ENCODE assay signal across 14 mouse cellular contexts in genomic region chr4:133070821-133071372, GRCm38 (mm10). TPM values are rescaled to one million over a fixed set of nuclear protein-coding genes. Genes with fewer than 3 reads are reported as not detected.
DNase-seq lines count a peak whose midpoint lies in the region; ATAC-seq and TF ChIP-seq lines count a peak whose summit lies in the region.
"Had no signal": no experiment of that assay in that cellular context is flagged by ENCODE, and none has a peak within 500 bp of the region (broad histone marks: within the 10 kb centered on the region; RNA-seq: fewer than 3 reads in every experiment).

No protein-coding gene starts in this region.

- H3K36me3 ChIP-seq in heart, embryonic 11.5 days (ENCODE audit: control insufficient read depth, insufficient read depth, low read length) = peaks cover 23% of the 10 kb centered on the region
- H3K36me3 ChIP-seq in neural tube, embryonic 14.5 days (ENCODE audit: control insufficient read depth, insufficient read depth, low read length) = peaks cover 6% of the 10 kb centered on the region

- H3K9me3 ChIP-seq in heart, embryonic 11.5 days (replicated peaks; ENCODE audit: control insufficient read depth, low read length) = no peaks in the 10 kb centered on the region
- H3K9me3 ChIP-seq in neural tube, embryonic 14.5 days (ENCODE audit: control insufficient read depth, low read length) = no peaks in the 10 kb centered on the region

- POLR2A ChIA-PET in Patski (lab: Charles Lee) = interaction anchor here (0.6 to 1.6 kb wide), 2 partner anchors 57 to 289 kb away, joined by 4 read pairs; no protein-coding TSS in a partner anchor

- no peak overlapping the region for H3K4me3 ChIP-seq in heart, embryonic 11.5 days (ENCODE audit: low read depth, low read length)
- H3K4me3 ChIP-seq in left cerebral cortex, adult 2 months = no peak overlapping the region
- no peak overlapping the region for H3K4me3 ChIP-seq in neural tube, embryonic 14.5 days (ENCODE audit: low read depth, low read length)

- no peak for DNase-seq in heart, adult 8-10 months (ENCODE audit: low spot score)
- no peak for DNase-seq in left cerebral cortex, adult 2 months (ENCODE audit: extremely low spot score in 1 of 2, low spot score in 2 of 2)
- DNase-seq in left cerebral cortex, adult 11 months (ENCODE audit: low spot score) = no peak
- peak; percentile 80 for DNase-seq in Patski (ENCODE audit: low read depth, low spot score)
- DNase-seq in left cerebral cortex, postnatal 4 days = no peak
- DNase-seq in spleen, postnatal 4 days (ENCODE audit: low spot score in 2 of 2) = no peak
- DNase-seq: cerebellum, adult 11-12 months; heart, postnatal 36 days; kidney, adult 11 months; right cerebral cortex, postnatal 4 days had no signal

- intact Hi-C loops in left cerebral cortex, adult 2 months (cut with DNase I) = loop anchor here (10.0 kb wide), 1 partner anchor 224 kb away; no protein-coding TSS in a partner anchor
- intact Hi-C loops in left cerebral cortex, postnatal 4 days (cut with DNase I) = no loop called here

- CTCF ChIA-PET in Patski (lab: Charles Lee) = no interaction called here

- in situ Hi-C loops in Patski (cut with MboI; ENCODE audit: low pct_unique_long_range_greater_than_20kb) = loop anchor here (5.0 kb wide), 1 partner anchor 56 kb away; no protein-coding TSS in a partner anchor

- no peak for ATAC-seq in heart, embryonic 11.5 days (replicated peaks; ENCODE audit: insufficient number of reproducible peaks, low FRiP score, low TSS enrichment)
- ATAC-seq in Patski = peak; percentile 52
- ATAC-seq in neural tube, embryonic 14.5 days (ENCODE audit: low read depth) = no peak

- 0 out of 2 replicates have a peak overlapping the region, but pooled peaks have one; percentile 34 for H3K9ac ChIP-seq in heart, embryonic 11.5 days (ENCODE audit: low read depth, low read length)
- no peak overlapping the region for H3K9ac ChIP-seq in neural tube, embryonic 14.5 days (replicated peaks; ENCODE audit: low read depth, low read length)

- H3K4me2 ChIP-seq in heart, embryonic 11.5 days = no peak overlapping the region
- H3K4me2 ChIP-seq in neural tube, embryonic 14.5 days (ENCODE audit: low read depth, low read length) = no peak overlapping the region

- H3K4me1 ChIP-seq in heart, embryonic 11.5 days (ENCODE audit: control insufficient read depth, insufficient read depth, low read length) = peaks cover 44% of the 10 kb centered on the region
- peaks cover 23% of the 10 kb centered on the region for H3K4me1 ChIP-seq in neural tube, embryonic 14.5 days (ENCODE audit: control insufficient read depth, insufficient read depth, low read length)

- H3K27ac ChIP-seq in heart, embryonic 11.5 days (ENCODE audit: low read depth, low read length) = peak overlapping the region; percentile 74
- peak overlapping the region; percentile 79 for H3K27ac ChIP-seq in left cerebral cortex, adult 2 months
- H3K27ac ChIP-seq in neural tube, embryonic 14.5 days (ENCODE audit: low read depth, low read length) = peak overlapping the region; percentile 39; the same call in 1 of the 2 replicates
- H3K27ac ChIP-seq: macrophage had no signal

- no peak for TF ChIP-seq CTCF in left cerebral cortex, adult 2 months (IDR thresholded peaks at IDR 0.05)
- TF ChIP-seq CTCF in Patski (IDR thresholded peaks at IDR 0.05) = no peak

- H3K27me3 ChIP-seq in heart, embryonic 11.5 days (ENCODE audit: control insufficient read depth, insufficient read depth, low read length) = no peaks in the 10 kb centered on the region
- H3K27me3 ChIP-seq in Patski = no peaks in the 10 kb centered on the region
- no peaks in the 10 kb centered on the region for H3K27me3 ChIP-seq in neural tube, embryonic 14.5 days (ENCODE audit: control insufficient read depth, insufficient read depth, low read length)
- H3K27me3 ChIP-seq: CH12.LX had no signal

- 63% methylated on average over 5 of the region's 5 CpGs for WGBS in heart, embryonic 11.5 days (ENCODE audit: insufficient replicate concordance)
- 94% methylated on average over 5 of the region's 5 CpGs for WGBS in neural tube, embryonic 14.5 days

RNA-seq across cellular contexts. Expression of gene Wasf2, which starts 59.4 kb away (rescaled TPM):
- 37.3 and 55.8 TPM in 2 replicates for polyA plus RNA-seq in heart, embryonic 11.5 days (2014; fragmentation: Nextera tagmentation; extraction: Ambion mirVana)
- total RNA-seq in heart, adult 8-10 months (2022) = 10 to 100 TPM; 64.1 to 87.2 (median 71.5) TPM
- total RNA-seq in left cerebral cortex, adult 2 months (2021) = 10 to 100 TPM; 25.7 to 34.3 TPM
- polyA plus RNA-seq in Patski (2021) = 36.1 TPM
- 18.5 and 19.6 TPM in 2 replicates for polyA plus RNA-seq in neural tube, embryonic 14.5 days (2014; fragmentation: Nextera tagmentation; extraction: Ambion mirVana)
- total RNA-seq in left cerebral cortex, postnatal 4 days (2021) = 10 to 100 TPM; 34.0 to 35.7 TPM

RNA-seq across cellular contexts. Expression of gene Ahdc1, which starts 59.8 kb away (rescaled TPM):
- polyA plus RNA-seq in heart, embryonic 11.5 days (2014; fragmentation: Nextera tagmentation; extraction: Ambion mirVana) = 7.0 and 9.1 TPM in 2 replicates
- total RNA-seq in heart, adult 8-10 months (2022) = 10 to 100 TPM; 37.5 to 52.5 (median 45.0) TPM
- total RNA-seq in left cerebral cortex, adult 2 months (2021) = 100 to 1,000 TPM; 108 to 132 TPM
- polyA plus RNA-seq in Patski (2021) = 25.6 TPM
- 12.2 and 13.1 TPM in 2 replicates for polyA plus RNA-seq in neural tube, embryonic 14.5 days (2014; fragmentation: Nextera tagmentation; extraction: Ambion mirVana)
- total RNA-seq in left cerebral cortex, postnatal 4 days (2021) = 100 to 1,000 TPM in 1 of 2 experiments, 10 to 100 TPM in 1; 94.1 to 102 TPM
